Mouse (Mus musculus) retina, embryonic 14.5 days (tissue): ENCODE results near the gene Iqcd.
A peak's percentile ranks its signal among the peaks of the same experiment; 100 is the strongest.

Experiments
- DNase-seq: peaks from one replicate; pipeline ENCODE4 v3.0.0-alpha.2; 2015; ENCODE audit warnings: low spot score

The Iqcd gene

DNA sequence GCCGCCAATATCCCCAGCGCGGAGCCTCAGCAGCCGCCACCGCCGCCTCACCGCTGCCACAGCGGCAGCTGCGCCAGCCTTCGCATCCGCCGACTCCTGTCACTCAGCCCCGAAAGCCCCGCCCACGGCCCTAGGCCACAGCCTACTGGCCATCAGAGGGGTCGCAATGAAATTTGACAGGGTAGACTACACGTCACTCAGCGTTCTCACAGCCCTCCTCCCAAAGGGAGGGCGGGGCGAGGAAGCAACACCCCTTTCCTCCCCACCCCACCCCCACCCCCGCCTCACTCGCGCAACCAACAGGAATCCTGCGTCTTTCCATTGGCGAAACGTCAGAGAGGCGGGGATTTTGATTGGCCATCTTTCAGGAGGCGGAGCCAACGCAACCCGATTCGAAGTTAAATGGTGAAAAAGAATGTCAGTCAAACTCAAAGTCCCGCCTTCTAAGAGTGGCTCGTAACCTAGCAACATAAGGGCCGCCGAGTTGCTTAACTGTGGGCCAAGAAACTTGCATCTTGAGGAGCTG lies at the start of gene Iqcd, which contains the start of gene Tpcn1:
Gene Iqcd (plus strand): TSS at position 448 of the 526 bp plus-strand sequence.
Gene Tpcn1 (minus strand): TSS at position 105 of the 526 bp plus-strand sequence.
- peak; percentile 100 for DNase-seq

DNA sequence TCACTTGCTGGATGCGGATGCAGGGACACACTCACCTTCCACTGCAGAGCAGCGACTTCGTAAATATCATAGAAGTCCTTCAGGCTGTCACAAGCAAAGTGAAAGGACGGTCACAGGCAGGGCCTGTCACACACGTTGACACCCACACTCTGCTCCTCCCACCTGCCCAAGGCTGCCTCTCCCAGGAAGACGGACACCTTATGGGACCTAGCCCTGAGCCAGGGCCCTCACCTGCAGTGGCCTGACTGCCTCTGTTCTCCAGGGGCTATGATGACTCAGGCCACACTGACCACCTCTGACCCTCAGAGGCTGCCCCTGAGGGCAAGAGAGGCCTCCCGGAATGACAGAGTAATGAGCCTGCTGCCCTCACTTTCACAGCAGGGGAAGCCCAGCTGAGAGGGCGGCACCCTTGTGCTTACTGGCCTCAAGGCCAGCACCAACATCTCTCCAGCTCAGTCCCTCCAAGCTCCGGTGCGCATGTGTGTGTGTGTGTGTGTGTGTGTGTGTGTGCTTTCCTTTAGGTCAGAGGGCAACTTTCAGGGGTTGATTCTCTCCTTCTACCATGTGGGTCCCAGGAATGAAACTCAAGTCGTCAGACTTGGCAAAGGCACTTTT lies 40.5 kb upstream of the Iqcd start:
- DNase-seq, result no peak

DNA sequence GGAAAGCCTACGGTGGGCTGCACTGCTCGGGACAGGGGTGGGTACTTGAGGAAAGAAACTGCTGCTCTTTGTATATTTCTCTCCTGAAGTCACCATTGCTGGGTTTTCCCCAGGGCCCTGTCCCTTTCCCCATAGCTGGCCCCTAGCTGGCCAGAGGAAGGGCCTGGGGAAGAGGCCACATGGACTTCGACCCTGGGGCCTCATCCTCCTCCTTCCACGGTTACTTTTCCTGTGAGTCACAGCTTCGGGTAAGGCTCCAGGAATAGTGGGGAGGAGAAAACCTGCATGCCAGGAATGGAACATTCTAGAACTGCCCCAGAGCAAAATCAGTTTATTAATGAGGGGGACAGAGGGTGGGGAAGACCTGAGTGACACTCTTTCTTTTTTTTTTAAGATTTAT lies 38.7 kb upstream of the Iqcd start:
- DNase-seq, result no peak

DNA sequence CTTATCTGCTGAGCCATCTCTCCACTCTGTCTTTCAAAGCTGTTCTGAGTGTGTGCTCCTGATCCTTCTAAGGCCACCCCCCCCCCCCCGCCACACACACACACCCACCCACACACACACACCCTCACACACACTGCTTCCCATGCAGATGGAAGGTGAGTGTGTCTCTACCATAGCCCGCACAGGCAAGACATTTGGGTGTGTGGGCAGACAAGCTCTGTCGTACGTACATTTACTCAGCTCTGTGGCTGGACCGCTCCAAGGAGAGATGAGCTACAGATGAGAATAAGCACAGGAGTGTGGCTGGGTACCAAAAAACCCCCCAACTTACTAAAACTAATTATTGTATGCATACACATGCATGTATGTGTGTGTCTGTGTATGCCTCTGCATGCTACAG lies 38.1 kb upstream of the Iqcd start:
- no peak for DNase-seq

DNA sequence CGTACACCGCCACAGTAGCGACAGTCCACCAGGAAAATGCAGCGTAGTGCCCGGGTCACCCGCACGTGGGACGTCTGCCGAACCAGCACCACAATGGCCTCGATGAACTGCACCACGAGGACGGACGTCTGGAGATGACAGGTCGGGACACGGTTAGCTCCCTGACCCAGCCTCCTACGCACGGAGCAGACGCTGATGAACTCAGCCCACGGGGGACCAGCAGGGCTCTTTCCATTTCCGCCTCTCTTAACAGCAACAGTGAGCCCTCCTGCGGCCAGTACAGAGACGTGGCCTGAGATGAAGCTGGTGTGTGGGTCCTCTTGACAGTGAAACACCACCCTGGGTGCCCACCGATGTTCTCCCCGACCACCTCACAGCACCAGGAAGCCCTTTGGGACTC lies 32.9 kb upstream of the Iqcd start:
- DNase-seq, result no peak

DNA sequence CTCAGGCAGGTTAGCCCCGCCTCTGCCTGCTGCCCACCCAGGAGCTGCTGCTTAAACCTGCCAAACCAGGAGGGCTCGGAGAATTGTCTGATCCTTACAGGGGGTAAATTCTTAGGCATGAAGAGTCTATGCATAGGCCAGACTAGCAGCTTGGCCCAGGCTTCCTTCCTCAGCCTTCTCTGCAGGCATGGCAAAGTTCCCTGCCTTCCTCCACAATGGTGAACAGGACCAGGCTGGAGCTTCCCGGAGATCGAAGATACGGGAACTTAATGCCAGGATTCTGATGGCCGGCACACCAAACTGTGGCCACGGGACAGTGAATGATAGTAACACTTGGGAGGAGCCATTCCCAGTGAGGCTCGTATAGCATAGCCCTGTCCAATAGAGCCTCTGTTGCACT lies 30.8 kb upstream of the Iqcd start:
- no peak for DNase-seq

DNA sequence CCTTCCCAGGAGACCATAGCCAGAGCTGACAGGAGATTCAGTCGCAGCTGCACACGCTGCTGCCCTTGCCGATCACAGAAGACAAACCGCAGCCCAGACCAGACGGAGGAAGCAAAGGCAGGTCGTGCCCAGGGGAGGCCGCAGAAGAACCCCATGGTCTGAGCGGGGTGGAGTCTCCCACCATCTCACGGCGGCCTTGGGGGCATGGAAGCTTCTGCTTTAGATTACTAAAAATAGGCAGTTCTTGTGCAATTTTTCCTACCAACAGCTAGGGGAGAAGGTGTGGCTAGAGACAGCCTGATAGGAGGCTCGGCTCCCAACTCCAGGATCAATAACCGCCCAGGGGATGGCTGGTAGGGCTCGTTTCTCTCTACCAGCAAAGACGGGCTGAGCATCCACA lies 30.1 kb upstream of the Iqcd start:
- DNase-seq, result no peak

DNA sequence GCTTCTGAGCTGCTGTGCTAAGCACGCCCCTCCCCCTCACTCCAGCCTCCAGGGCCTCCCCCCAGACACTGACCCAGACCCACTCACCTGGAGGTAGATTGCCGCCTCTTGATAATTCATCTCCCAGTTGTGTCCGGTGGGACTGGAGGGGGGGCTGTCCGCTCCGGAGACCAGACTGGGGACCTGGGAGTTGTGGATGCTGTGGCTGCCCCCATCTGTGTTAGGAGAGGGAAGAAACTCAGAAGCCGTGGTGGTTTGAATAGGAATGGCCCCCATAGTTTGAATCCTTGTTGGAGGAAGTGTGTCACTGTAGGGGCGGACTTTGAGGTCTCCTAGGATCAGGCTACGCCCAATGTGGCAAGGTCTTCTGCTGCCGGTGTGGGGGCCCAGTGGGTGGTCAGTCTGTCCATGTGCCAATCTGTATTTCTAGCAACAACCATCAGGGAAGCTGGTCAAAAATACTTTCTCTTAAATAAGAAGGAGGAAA lies 28.6 kb upstream of the Iqcd start:
- no peak for DNase-seq

DNA sequence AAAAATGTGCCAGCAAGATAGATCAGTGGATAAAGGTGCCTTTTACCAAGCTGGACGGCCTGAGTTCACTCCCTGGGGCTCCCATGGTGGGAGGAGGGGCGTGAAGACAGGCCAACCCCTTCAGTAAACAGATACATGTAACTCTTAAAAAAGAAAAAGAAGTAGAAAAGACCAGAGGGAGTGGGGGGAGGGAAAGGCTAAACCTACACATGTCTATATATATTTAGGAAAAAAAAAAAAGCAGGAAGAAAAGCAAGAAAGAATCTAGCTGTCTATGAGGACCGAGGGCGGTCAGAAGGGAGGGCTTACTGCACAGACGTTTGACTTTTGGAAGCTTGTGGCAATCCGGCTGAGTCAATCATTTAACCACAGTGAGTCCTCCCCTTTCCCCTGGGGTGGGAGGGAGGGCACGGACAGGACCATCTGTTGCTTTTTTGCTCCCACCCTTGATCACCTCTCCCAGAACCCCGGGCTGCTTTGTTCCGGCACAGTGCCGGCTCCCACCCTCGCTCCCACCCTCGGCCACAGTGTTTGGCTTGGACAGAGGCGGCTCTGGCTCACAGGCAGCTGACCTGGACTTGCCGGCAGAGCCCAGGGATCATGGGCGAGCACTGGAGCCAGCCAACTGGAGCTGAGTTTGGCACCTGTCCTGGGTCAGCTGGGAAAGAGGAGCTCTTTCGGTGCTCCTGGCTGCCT lies 28.1 kb upstream of the Iqcd start:
- DNase-seq, result peak; percentile 65

DNA sequence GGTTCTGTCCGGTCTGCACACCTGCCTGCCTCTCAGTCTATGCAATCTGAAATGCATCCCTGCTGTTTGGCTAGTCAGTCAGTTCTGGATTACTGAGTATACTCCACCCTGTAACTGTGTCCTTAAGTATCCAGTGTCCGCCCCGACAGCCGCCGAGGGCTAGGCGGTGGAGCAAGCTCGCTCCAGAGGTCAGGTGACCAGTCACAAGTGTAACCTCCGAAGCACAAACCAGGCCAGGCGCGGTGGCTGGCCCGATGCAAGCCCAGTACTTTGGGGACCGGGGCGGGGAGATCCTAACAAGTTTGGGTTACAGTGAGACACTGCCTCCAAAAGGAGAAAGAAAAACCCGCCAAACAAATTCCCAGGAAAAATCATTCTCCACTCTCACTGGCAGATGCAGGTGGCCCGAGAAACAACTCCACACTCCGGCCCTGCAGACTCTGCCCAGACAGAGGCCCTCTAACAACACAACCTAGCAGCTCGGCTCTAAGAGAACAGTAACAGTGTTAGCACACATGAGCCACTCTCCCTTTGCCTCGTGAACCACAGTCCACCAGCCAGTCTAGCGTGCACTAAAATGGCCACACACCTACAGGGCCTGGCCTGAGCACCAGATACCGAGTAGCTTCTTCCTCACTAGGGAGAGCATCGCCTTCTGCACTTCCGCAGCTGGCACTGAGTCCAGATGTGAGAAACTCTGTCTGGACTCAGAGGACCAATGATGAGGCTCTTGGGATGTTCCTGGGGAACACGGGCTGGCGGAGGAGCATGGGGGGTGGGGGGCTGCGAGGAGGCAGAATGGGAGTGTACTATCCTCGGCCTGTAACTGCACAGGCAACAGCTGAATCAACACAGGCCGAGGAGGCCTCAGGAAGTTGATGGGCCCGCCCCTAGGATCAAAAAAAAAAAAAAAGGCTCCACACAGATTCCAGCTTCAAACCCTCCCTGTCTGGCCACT lies 25.6 kb upstream of the Iqcd start:
- no peak for DNase-seq

DNA sequence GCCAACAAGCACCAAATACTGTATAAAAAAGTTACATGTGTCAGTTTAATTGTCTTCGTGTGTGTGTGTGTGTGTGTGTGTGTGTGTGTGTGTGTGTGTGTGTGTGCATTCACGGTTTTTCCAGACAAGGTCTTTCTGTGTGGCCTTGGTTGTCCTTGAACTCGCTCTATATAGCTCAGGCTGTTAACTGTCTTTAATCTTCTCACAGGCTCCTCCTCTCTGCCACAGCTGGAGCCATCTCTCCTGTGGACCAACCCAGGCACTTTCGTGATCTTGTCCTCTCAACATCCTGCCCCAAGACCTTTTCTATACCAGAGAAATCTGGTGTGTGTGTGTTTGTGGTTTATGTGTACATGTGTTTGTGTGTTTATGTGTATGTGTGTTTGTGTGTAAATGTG lies 24.9 kb upstream of the Iqcd start:
- no peak for DNase-seq

DNA sequence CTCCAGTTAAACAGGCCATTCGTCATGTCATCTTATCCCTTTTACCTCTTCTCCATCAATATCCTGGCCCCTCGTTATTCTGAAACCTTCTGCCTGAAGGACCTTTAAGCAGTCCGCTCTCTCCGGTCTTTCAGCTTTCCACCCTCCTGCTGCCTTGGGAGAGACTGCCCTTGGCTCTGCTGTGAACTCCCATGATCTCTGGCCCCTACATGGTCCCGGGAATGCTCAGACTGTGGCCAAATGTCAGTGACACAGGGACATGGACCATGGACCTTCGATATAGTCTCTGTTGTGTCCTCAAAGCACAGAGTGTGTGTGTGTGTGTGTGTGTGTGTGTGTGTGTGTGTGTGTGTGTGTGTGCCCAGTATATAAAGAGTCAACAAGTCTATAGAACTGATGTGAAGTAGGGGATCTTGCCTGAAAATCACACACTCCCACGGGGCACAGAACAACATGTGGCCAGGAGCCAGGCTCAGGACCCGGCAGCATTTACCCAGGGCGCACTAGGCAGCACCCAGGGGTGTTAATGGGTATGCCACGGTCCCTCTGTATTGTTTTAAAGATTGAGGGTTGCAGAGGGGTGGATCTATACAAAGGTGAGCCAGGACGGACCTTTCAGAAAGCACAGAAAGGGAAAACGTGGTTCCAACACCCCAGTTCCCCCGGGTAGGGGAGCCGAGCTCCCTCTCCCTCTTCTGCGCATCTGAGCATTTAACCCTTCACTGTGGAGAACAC lies 23.5 kb upstream of the Iqcd start:
- DNase-seq, result no peak

DNA sequence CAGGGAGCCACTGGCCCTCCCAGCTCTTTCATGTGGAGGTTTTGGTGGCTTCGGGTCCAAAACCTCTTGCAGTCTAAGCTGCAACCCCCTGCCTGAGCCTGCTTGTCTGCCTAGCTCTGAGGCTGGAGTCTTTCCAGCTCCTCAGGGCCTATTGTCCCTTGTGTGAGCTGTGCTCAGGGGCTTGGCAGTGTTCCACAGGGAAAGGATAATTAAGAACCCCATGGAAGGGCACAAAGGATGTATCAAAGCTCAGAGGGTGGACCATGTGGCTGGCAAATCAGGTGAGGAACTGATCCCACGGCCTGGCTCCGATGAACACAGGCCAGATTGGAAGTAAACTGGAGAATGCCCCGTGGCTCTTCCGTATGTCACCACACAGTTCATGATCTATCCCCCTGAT lies 22.7 kb upstream of the Iqcd start:
- DNase-seq, result no peak

DNA sequence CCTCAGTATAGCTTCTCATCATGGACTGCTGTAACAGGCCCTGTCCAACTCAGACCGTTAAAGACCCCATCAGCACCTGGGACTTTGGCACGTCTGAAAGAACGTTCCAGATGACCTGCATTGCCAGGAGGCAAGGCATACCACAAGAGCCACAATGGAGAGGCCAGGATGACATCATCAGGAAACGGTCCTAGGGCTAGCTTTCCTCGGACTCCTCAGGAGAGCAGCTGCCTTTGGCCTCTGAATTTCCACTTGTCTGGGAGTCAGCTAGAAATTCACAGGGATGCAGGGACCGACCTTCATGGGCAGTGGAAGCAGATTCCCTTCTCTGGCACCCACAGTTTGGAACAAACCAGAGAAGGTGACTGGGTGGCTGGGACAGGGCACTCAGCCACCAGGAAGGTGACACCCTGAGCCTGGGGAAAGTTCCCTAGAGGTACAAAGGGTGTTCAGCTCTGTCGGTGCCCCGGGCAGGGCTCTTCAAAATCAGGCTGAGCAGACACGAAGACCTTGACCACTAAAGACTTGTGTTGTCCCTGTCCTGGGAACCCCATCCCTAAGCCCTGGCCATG lies 22.0 kb upstream of the Iqcd start:
- no peak for DNase-seq

DNA sequence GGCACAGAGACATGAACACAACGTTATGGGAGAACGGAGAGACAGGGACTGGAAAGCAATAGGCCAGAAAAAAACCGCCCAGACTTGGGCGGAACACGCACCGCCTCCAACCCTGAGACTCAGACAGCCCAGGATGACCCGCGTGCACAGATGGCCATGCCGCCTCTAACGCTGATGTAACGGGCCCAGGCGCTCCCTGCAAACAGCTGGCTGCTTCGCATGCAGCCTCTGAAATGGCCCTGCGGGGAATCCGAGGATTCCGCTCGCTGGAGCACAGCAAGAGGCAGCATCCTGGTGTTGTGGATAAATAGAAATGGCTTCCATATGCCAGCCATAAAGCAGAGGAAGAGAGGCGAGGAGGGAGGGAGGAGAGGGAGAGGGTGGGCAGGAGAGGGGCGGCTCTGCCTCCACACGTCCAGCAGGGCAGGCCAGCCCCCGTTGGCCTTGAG lies 21.5 kb upstream of the Iqcd start:
- DNase-seq, result peak; percentile 71

DNA sequence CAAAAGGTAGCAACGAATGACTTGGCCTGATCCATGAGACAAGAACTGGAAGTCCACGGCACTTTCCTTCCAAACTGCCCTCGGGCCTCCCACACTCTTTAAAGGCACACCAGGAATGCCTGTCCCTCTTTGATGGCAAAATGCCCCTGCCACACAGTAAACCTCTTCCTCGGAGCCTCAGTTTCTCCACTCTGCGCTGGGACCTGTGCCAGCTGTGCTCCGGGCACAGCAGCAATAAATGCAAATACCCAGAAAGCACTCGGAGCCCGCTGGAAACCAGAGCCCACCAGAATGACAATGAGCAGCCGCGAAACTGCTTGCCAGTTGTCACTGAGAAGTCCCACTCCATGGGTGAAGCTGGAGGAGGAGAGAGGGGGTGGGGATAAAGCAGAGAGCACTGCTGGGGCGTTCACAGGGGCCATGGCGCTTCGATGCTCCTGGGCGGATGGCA lies 21.0 kb upstream of the Iqcd start:
- no peak for DNase-seq

DNA sequence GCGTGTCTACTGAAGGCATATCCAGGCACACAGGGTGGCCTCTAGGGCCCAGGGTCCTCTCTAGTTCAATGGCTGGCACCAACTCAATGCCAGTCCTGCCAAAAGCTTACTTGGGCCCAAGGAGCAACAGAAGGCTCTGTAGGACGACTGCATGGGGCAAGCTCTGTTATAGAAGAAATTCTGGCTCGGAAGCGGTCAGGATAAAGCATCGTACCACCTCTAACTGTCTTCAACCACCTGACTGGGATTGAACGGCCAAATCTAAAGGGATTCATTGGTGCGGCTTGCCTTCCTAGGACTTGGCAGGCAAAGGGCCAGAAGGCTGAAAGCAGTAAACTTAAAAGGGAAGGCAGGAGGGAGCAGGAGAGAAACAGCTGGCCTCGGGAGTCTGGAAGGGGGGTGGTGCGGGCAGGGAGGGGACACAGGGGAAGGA lies 20.5 kb upstream of the Iqcd start:
- no peak for DNase-seq

DNA sequence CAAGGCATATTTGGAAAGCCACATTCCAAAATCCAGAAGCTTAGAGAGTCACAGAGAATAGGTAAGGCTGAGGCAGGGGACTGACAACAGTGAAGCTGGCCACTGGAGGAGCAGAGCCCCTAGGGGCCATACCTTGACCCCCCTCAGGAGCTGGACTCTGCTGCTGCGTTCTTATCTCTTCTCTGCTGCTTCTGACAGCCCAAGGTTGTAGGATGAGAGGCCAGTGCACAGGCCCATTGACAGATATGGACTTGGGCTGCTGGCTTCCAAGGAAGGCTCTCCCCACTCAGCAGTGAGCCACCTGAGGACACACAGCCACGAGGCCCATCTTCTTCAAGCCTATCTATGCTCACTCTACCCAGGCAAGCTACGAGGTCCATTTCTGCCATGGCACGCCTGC lies 19.9 kb upstream of the Iqcd start:
- no peak for DNase-seq

DNA sequence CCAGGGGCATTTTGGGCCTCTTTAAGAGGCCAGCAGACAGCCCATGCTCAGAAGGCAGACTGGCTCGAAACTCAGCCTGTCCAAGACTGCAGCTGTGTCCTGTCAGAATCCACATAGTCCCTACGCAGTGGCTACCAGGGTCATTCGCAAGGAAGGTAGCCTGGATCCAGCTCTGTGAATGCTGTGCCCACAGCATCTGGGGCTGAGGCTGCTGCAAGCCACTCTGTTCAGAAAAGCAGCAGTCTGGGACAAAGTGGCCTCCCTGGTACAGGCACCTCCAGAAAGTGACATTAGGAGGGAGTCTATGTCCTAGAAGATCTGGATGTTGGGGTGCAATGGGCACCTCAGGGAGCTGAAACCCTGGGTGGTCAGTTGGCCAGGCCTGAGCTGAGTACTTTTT lies 19.0 kb upstream of the Iqcd start:
- no peak for DNase-seq

DNA sequence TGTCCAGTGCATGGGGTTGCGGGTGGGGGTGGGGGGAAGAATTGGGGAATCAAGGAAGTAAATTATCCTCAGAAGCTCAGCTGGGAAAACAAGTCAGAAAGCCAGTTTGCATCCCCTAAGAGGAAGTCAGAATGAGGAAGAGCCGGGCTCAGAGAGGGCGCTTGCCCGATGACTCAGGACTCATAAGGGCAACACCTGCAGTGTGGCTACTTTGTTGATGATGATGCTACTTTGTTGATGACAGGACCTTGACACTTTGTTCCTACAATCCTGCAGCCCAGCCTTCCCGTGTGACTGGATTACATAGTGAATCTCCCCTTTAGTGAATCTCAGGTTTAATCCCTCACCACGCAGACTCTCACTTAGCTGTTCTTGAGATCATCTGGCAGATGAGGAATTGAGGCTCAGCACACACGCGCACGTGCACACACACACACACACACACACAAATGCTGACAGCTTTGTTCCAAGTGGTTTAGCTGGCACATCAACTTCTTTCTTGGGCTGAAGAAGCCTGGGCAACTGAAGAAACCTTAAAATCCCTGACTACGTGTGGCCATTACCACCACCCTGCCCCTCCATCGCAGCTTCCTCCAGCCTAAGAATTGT lies 18.4 kb upstream of the Iqcd start:
- peak; percentile 5 for DNase-seq
